ENCODE assay signal across 8 mouse cellular contexts in genomic region chr1:172632451-172633326, GRCm38 (mm10). TPM values are rescaled to one million over a fixed set of nuclear protein-coding genes. Genes with fewer than 3 reads are reported as not detected.
DNase-seq lines count a peak whose midpoint lies in the region; ATAC-seq and TF ChIP-seq lines count a peak whose summit lies in the region.

Dusp23 (minus strand) TSS chr1:172632962.

- peaks cover 12% of the 10 kb centered on the region for H3K4me1 ChIP-seq in E14TG2a.4 (replicated peaks; ENCODE audit: low read depth, low read length)
- no peaks in the 10 kb centered on the region for H3K4me1 ChIP-seq in forebrain, embryonic 12.5 days
- no peaks in the 10 kb centered on the region for H3K4me1 ChIP-seq in heart, postnatal 0 days (ENCODE audit: control insufficient read depth, insufficient read depth)
- H3K4me1 ChIP-seq in liver, embryonic 16.5 days (ENCODE audit: control insufficient read depth, low read depth, low read length), result no peaks in the 10 kb centered on the region; the same call in 1 of the 2 replicates
- H3K4me1 ChIP-seq in neural tube, embryonic 13.5 days (replicated peaks), result peaks cover 19% of the 10 kb centered on the region
- peaks cover 6% of the 10 kb centered on the region for H3K4me1 ChIP-seq in testis, adult 2 months (ENCODE audit: control insufficient read depth, insufficient read depth, low read length)

- H3K4me2 ChIP-seq in forebrain, embryonic 12.5 days, result peak within 1 kb of the TSS; percentile 72
- H3K4me2 ChIP-seq in heart, postnatal 0 days (ENCODE audit: low read depth, low read length), result peak within 1 kb of the TSS; percentile 90
- peak within 1 kb of the TSS; percentile 83 for H3K4me2 ChIP-seq in liver, embryonic 16.5 days (ENCODE audit: low read depth, low read length)
- peak within 1 kb of the TSS; percentile 75 for H3K4me2 ChIP-seq in neural tube, embryonic 13.5 days

- DNase-seq in c-Kit-positive CD71-positive TER-119-positive erythroid progenitor cells, embryonic 14.5 days (ENCODE audit: low spot score), result peak; percentile 87
- peak; percentile 97 for DNase-seq in heart, postnatal 0 days (ENCODE audit: low spot score)
- peak; percentile 97 to 98 for DNase-seq in kidney, postnatal 4 days

- TF ChIP-seq EP300 in heart, postnatal 0 days (IDR thresholded peaks at IDR 0.05; ENCODE audit: low read depth), result peak; percentile 61; the same call in 1 of the 2 replicates

- ATAC-seq in forebrain, embryonic 12.5 days (ENCODE audit: low FRiP score), result peak; percentile 99
- peak; percentile 99 for ATAC-seq in heart, postnatal 0 days (ENCODE audit: insufficient read depth, low read depth)
- peak; percentile 95 for ATAC-seq in liver, embryonic 16.5 days (ENCODE audit: low read depth)
- ATAC-seq in neural tube, embryonic 13.5 days (ENCODE audit: low read depth), result peak; percentile 98

- under 1% methylated on average over 53 of the region's 53 CpGs for WGBS in forebrain, embryonic 12.5 days
- under 1% methylated on average over 53 of the region's 53 CpGs for WGBS in heart, postnatal 0 days
- WGBS in liver, embryonic 16.5 days (ENCODE audit: insufficient replicate concordance), result under 1% methylated on average over 53 of the region's 53 CpGs
- under 1% methylated on average over 53 of the region's 53 CpGs for WGBS in neural tube, embryonic 13.5 days

- 0 out of 2 replicates have a peak, but pooled peaks cover 3% of the 10 kb centered on the region for H3K27me3 ChIP-seq in E14TG2a.4 (ENCODE audit: insufficient read depth, low read length)
- H3K27me3 ChIP-seq in forebrain, embryonic 12.5 days, result 0 out of 2 replicates have a peak, but pooled peaks cover 6% of the 10 kb centered on the region
- no peaks in the 10 kb centered on the region for H3K27me3 ChIP-seq in heart, postnatal 0 days (ENCODE audit: control insufficient read depth, insufficient read depth, low read length)
- H3K27me3 ChIP-seq in liver, embryonic 16.5 days (ENCODE audit: control insufficient read depth, insufficient read depth, low read depth, low read length), result no peaks in the 10 kb centered on the region
- H3K27me3 ChIP-seq in neural tube, embryonic 13.5 days, result no peaks in the 10 kb centered on the region
- H3K27me3 ChIP-seq in testis, adult 2 months (ENCODE audit: control insufficient read depth, insufficient read depth, low read length), result no peaks in the 10 kb centered on the region

- peak; percentile 99 for TF ChIP-seq CTCF in E14TG2a.4 (conservative IDR thresholded peaks at IDR 0.05; ENCODE audit: low read length)
- peak; percentile 91 for TF ChIP-seq CTCF in heart, postnatal 0 days (IDR thresholded peaks at IDR 0.05; ENCODE audit: low read depth)
- TF ChIP-seq CTCF in testis, adult 2 months (IDR thresholded peaks at IDR 0.05; ENCODE audit: control insufficient read depth, insufficient read depth, insufficient replicate concordance, low read depth, low read length), result peak; percentile 87

- TF ChIP-seq POLR2A in testis, adult 2 months (IDR thresholded peaks at IDR 0.05; ENCODE audit: control insufficient read depth, low read depth, low read length), result peak; percentile 57; the same call in 1 of the 2 replicates

- no peaks in the 10 kb centered on the region for H3K9me3 ChIP-seq in E14TG2a.4 (ENCODE audit: low read length)
- no peaks in the 10 kb centered on the region for H3K9me3 ChIP-seq in forebrain, embryonic 12.5 days
- H3K9me3 ChIP-seq in heart, postnatal 0 days (replicated peaks; ENCODE audit: control insufficient read depth, low read length), result no peaks in the 10 kb centered on the region
- H3K9me3 ChIP-seq in liver, embryonic 16.5 days (replicated peaks; ENCODE audit: control insufficient read depth, low read length), result no peaks in the 10 kb centered on the region
- H3K9me3 ChIP-seq in neural tube, embryonic 13.5 days, result no peaks in the 10 kb centered on the region

- no peaks in the 10 kb centered on the region for H3K36me3 ChIP-seq in E14TG2a.4 (ENCODE audit: insufficient read depth, low read length)
- no peaks in the 10 kb centered on the region for H3K36me3 ChIP-seq in forebrain, embryonic 12.5 days (replicated peaks)
- no peaks in the 10 kb centered on the region for H3K36me3 ChIP-seq in heart, postnatal 0 days (replicated peaks; ENCODE audit: control insufficient read depth, insufficient read depth, low read length)
- H3K36me3 ChIP-seq in liver, embryonic 16.5 days (ENCODE audit: control insufficient read depth, insufficient read depth), result no peaks in the 10 kb centered on the region
- no peaks in the 10 kb centered on the region for H3K36me3 ChIP-seq in neural tube, embryonic 13.5 days
- H3K36me3 ChIP-seq in testis, adult 2 months (ENCODE audit: control insufficient read depth, insufficient read depth, low read length), result no peaks in the 10 kb centered on the region

- H3K27ac ChIP-seq in forebrain, embryonic 12.5 days, result peak within 1 kb of the TSS; percentile 64
- H3K27ac ChIP-seq in heart, postnatal 0 days (ENCODE audit: low read depth), result peak within 1 kb of the TSS; percentile 94
- H3K27ac ChIP-seq in liver, embryonic 16.5 days (ENCODE audit: low read length), result peak within 1 kb of the TSS; percentile 91
- H3K27ac ChIP-seq in neural tube, embryonic 13.5 days (replicated peaks), result peak within 1 kb of the TSS; percentile 90
- H3K27ac ChIP-seq in testis, adult 2 months (ENCODE audit: control insufficient read depth, insufficient read depth, low read depth, low read length), result peak within 1 kb of the TSS; percentile 77

- peak within 1 kb of the TSS; percentile 68 for H3K9ac ChIP-seq in forebrain, embryonic 12.5 days
- H3K9ac ChIP-seq in heart, postnatal 0 days (replicated peaks; ENCODE audit: low read depth, low read length), result peak within 1 kb of the TSS; percentile 75
- peak within 1 kb of the TSS; percentile 68 for H3K9ac ChIP-seq in liver, embryonic 16.5 days (ENCODE audit: low read depth, low read length)
- H3K9ac ChIP-seq in neural tube, embryonic 13.5 days, result peak within 1 kb of the TSS; percentile 81

- peak within 1 kb of the TSS; percentile 96 for H3K4me3 ChIP-seq in E14TG2a.4 (replicated peaks; ENCODE audit: low read length)
- peak within 1 kb of the TSS; percentile 78 for H3K4me3 ChIP-seq in forebrain, embryonic 12.5 days (replicated peaks)
- H3K4me3 ChIP-seq in heart, postnatal 0 days (ENCODE audit: low read depth, low read length), result peak within 1 kb of the TSS; percentile 70
- peak within 1 kb of the TSS; percentile 72 for H3K4me3 ChIP-seq in liver, embryonic 16.5 days (ENCODE audit: low read depth, low read length)
- H3K4me3 ChIP-seq in neural tube, embryonic 13.5 days, result peak within 1 kb of the TSS; percentile 78
- H3K4me3 ChIP-seq in testis, adult 2 months (ENCODE audit: control insufficient read depth, low read depth, low read length), result peak within 1 kb of the TSS; percentile 89

RNA-seq across cellular contexts. Expression of gene Dusp23, which starts in this region (rescaled TPM):
- 4.6 and 6.1 TPM in 2 replicates for polyA plus RNA-seq in forebrain, embryonic 12.5 days (2016; fragmentation: Nextera tagmentation; extraction: Ambion mirVana)
- 2.6 and 7.3 TPM in 2 replicates for total RNA-seq in heart, postnatal 0 days (2014; rRNA removed; ENCODE audit: low replicate concordance)
- polyA plus RNA-seq in heart, postnatal 0 days (2015; fragmentation: Nextera tagmentation; extraction: Ambion mirVana), result 12.3 and 12.6 TPM in 2 replicates
- 5.4 and 5.6 TPM in 2 replicates for polyA plus RNA-seq in liver, embryonic 16.5 days (2015; fragmentation: Nextera tagmentation; extraction: Ambion mirVana)
- polyA plus RNA-seq in neural tube, embryonic 13.5 days (2015; fragmentation: Nextera tagmentation; extraction: Ambion mirVana), result 14.8 and 20.1 TPM in 2 replicates
- polyA plus RNA-seq in testis, adult 2 months (2012; rRNA removed), result 5.8 and 6.1 TPM in 2 replicates

Comparison
In these comparisons a context has a peak if more than half of its experiments do, and no peak if none do; other contexts are left out.
1. Peak in every context shown above with its lines: DNase-seq, ATAC-seq, H3K4me3 ChIP-seq and H3K27ac ChIP-seq.